Mouse (Mus musculus): ENCODE measurements at regions not wholly inside any gene's neighbourhood (a gene's known extent, or its start where the extent isn't known, plus 50 kb on each side); places are given as distances from the start of the nearest gene placed in this dataset.
"Not testable (repeated sequence)": the region's sequence is repeated elsewhere in the genome, so short reads cannot be mapped to it uniquely, and the experiment has no call there.

- CTCF ChIA-PET = no interaction called here
Measured at GRCm38 (mm10) chr5:25639187-25639586, 66.4 kb downstream of the Xrcc2 start.

GRCm38 (mm10) chr5:25638097-25638496 is 67.5 kb downstream of the Xrcc2 start:
- CTCF ChIA-PET = no interaction called here

- CTCF ChIA-PET = no interaction called here
Measured at GRCm38 (mm10) chr5:25632861-25633535, 72.6 kb downstream of the Xrcc2 start.

GRCm38 (mm10) chr5:25629731-25630130 is 75.9 kb downstream of the Xrcc2 start:
- CTCF ChIA-PET = no interaction called here

GRCm38 (mm10) chr5:25628504-25628903 is 77.1 kb downstream of the Xrcc2 start:
- CTCF ChIA-PET = no interaction called here

- CTCF ChIA-PET = no interaction called here
Measured at GRCm38 (mm10) chr5:25627086-25627485, 78.5 kb downstream of the Xrcc2 start.

GRCm38 (mm10) chr5:25624029-25624428 is 81.6 kb downstream of the Xrcc2 start:
- CTCF ChIA-PET = no interaction called here

GRCm38 (mm10) chr5:25619872-25620271 is 85.8 kb downstream of the Xrcc2 start:
- CTCF ChIA-PET = no interaction called here

- CTCF ChIA-PET = not testable (repeated sequence)
Measured at GRCm38 (mm10) chr5:25619337-25619736, 86.3 kb downstream of the Xrcc2 start.

GRCm38 (mm10) chr5:25614659-25615061 is 91.0 kb downstream of the Xrcc2 start:
- CTCF ChIA-PET = no interaction called here

- CTCF ChIA-PET = no interaction called here
Measured at GRCm38 (mm10) chr5:25613844-25614658, 91.6 kb downstream of the Xrcc2 start.

- CTCF ChIA-PET = no interaction called here
Measured at GRCm38 (mm10) chr5:25612036-25612705, 93.5 kb downstream of the Xrcc2 start.

- CTCF ChIA-PET = interaction anchor here (0.7 kb wide), 1 partner anchor 37 kb away, joined by 5 read pairs; no protein-coding TSS in a partner anchor
Measured at GRCm38 (mm10) chr5:25609911-25610310, 94.0 kb downstream of the Cct8l1 start.

GRCm38 (mm10) chr5:25602123-25602522 is 86.3 kb downstream of the Cct8l1 start:
- CTCF ChIA-PET = no interaction called here

GRCm38 (mm10) chr5:25599363-25599762 is 83.5 kb downstream of the Cct8l1 start:
- CTCF ChIA-PET = no interaction called here

GRCm38 (mm10) chr5:25597786-25598185 is 81.9 kb downstream of the Cct8l1 start:
- CTCF ChIA-PET = no interaction called here

GRCm38 (mm10) chr5:25591709-25592108 is 75.8 kb downstream of the Cct8l1 start:
- CTCF ChIA-PET = no interaction called here
